Mouse (Mus musculus) heart, postnatal 36 days (tissue): ENCODE results near the gene Ifna2. TPM values are rescaled to one million over a fixed set of nuclear protein-coding genes. Genes with fewer than 3 reads are reported as not detected.

Experiments
- DNase-seq, 2 experiments: peaks; one replicate each; pipeline ENCODE4 v3.0.0; 2021 to 2022
- intact Hi-C: fragments of 180-260 bp; cut with DNase I; formaldehyde crosslinking; loops from one replicate; pipeline ENCODE4 v1.15.1; 2025
- total RNA-seq, 2 experiments: library from RNA; stranded (reverse); gene quantifications; 2 replicates each; pipeline ENCODE4 v1.2.3; 2021

Gene Ifna2
- total RNA-seq, 2 experiments from 2014 or later: not detected

- intact Hi-C loops: no loop called here
- DNase-seq: no peak
Observed at GRCm38 (mm10) chr4:88676824-88677223, 6.9 kb downstream of the Ifna2 start, which contains the start of gene Ifna16. TSS of gene Ifna16 (minus strand) at chr4:88676924.

- intact Hi-C loops: no loop called here
Observed at GRCm38 (mm10) chr4:88655461-88655860, 28.3 kb downstream of the Ifna2 start.

GRCm38 (mm10) chr4:88653644-88654043 is 30.1 kb downstream of the Ifna2 start:
- intact Hi-C loops: no loop called here
- no peak for DNase-seq

More at GRCm38 (mm10) chr4:88655461-88655860, 28.3 kb downstream of the Ifna2 start:
- DNase-seq: no peak

- intact Hi-C loops: loop anchor here (5.0 to 10.0 kb wide), 2 partner anchors 860 to 1277 kb away; no protein-coding TSS in a partner anchor
- no peak for DNase-seq
Observed at GRCm38 (mm10) chr4:88644359-88644758, 39.4 kb downstream of the Ifna2 start, which contains the start of gene Ifna13. TSS of gene Ifna13 (minus strand) at chr4:88644459.

GRCm38 (mm10) chr4:88642526-88642925 is 41.2 kb downstream of the Ifna2 start:
- no peak for DNase-seq
- intact Hi-C loops: loop anchor here (5.0 to 10.0 kb wide), 2 partner anchors 858 to 1275 kb away; no protein-coding TSS in a partner anchor

GRCm38 (mm10) chr4:88641077-88641831 is 42.5 kb downstream of the Ifna2 start:
- intact Hi-C loops: loop anchor here (2.0 to 10.0 kb wide), 3 partner anchors 90 to 1274 kb away; no protein-coding TSS in a partner anchor
- peak; percentile 98 for DNase-seq

- intact Hi-C loops: loop anchor here (2.0 to 10.0 kb wide), 3 partner anchors 90 to 1273 kb away; no protein-coding TSS in a partner anchor
- no peak for DNase-seq
Observed at GRCm38 (mm10) chr4:88640704-88641076, 43.0 kb downstream of the Ifna2 start.

- intact Hi-C loops: no loop called here
- no peak for DNase-seq
Observed at GRCm38 (mm10) chr4:88634311-88634710, 49.4 kb downstream of the Ifna2 start, which contains the start of gene C87499. TSS of gene C87499 (minus strand) at chr4:88634411.

Other genes starting within 250 kb of the Ifna2 start
- 1 to 10 TPM; 4.4 to 6.0 TPM for gene Hacd4, start 245.0 kb downstream of the Ifna2 start, total RNA-seq
- gene Ifnb1, start 161.1 kb downstream of the Ifna2 start, total RNA-seq: not detected
- not detected for gene Ifna15, start 125.7 kb downstream of the Ifna2 start, total RNA-seq
- gene Ifna14, start 112.1 kb downstream of the Ifna2 start, total RNA-seq: not detected
- not detected for gene Ifna9, start 91.5 kb downstream of the Ifna2 start, total RNA-seq
- not detected for gene Ifna12, start 80.5 kb downstream of the Ifna2 start, total RNA-seq
- not detected for gene C87499, start 49.5 kb downstream of the Ifna2 start, total RNA-seq
- gene Ifna13, start 39.5 kb downstream of the Ifna2 start, total RNA-seq: not detected
- gene Ifna16, start 7.0 kb downstream of the Ifna2 start, total RNA-seq: not detected
- not detected for gene Ifnab, start 7.4 kb upstream of the Ifna2 start, total RNA-seq
- under 1 TPM; 0.39 to 0.43 TPM for gene Gm26566, start 37.9 kb upstream of the Ifna2 start, total RNA-seq
- 10 to 100 TPM; 69.3 to 71.1 TPM for gene Klhl9, start 38.6 kb upstream of the Ifna2 start, total RNA-seq
- gene Gm13271, start 71.0 kb upstream of the Ifna2 start, total RNA-seq: not detected
- gene Gm13283, start 76.2 kb upstream of the Ifna2 start, total RNA-seq: not detected
- gene Gm13290, start 89.9 kb upstream of the Ifna2 start, total RNA-seq: not detected
- gene Gm13289, start 93.0 kb upstream of the Ifna2 start, total RNA-seq: not detected
- not detected for gene Gm13272, start 95.9 kb upstream of the Ifna2 start, total RNA-seq
- gene Ifnz, start 98.2 kb upstream of the Ifna2 start, total RNA-seq: not detected
- not detected for gene Gm13276, start 101.8 kb upstream of the Ifna2 start, total RNA-seq
- gene Gm13277, start 104.7 kb upstream of the Ifna2 start, total RNA-seq: not detected
- gene Gm13278, start 107.6 kb upstream of the Ifna2 start, total RNA-seq: not detected
- not detected for gene Gm13275, start 110.6 kb upstream of the Ifna2 start, total RNA-seq
- gene Gm13279, start 113.5 kb upstream of the Ifna2 start, total RNA-seq: not detected
- gene Gm13285, start 115.8 kb upstream of the Ifna2 start, total RNA-seq: under 1 TPM; 0.19 TPM
- not detected for gene Gm13287, start 119.3 kb upstream of the Ifna2 start, total RNA-seq
- not detected for gene Gm13288, start 121.6 kb upstream of the Ifna2 start, total RNA-seq
- not detected for gene Ifna7, start 132.3 kb upstream of the Ifna2 start, total RNA-seq
- not detected for gene Ifna11, start 136.0 kb upstream of the Ifna2 start, total RNA-seq
- not detected for gene Ifna6, start 143.5 kb upstream of the Ifna2 start, total RNA-seq
- not detected for gene Ifna5, start 151.6 kb upstream of the Ifna2 start, total RNA-seq
- not detected for gene Ifna4, start 157.9 kb upstream of the Ifna2 start, total RNA-seq
- not detected for gene Ifna1, start 166.2 kb upstream of the Ifna2 start, total RNA-seq
- gene Ifne, start 196.3 kb upstream of the Ifna2 start, total RNA-seq: not detected